Mouse (Mus musculus) hindbrain, embryonic 10.5 days (tissue): Measurements from ENCODE around the gene Gm10681. TPM values are rescaled to one million over a fixed set of nuclear protein-coding genes. Genes with fewer than 3 reads are reported as not detected.

Experiments
- polyA plus RNA-seq: library from polyadenylated mRNA; unstranded; fragments of >200 nt; fragmentation: Nextera tagmentation; extraction: Ambion mirVana; gene quantifications from 2 replicates; pipeline ENCODE4 v1.2.1, GENCODE M21; 2016

Gene Gm10681
- polyA plus RNA-seq, 1 experiment from 2014 or later, result not detected

Other genes with a start within 250 kb of the Gm10681 start
- gene Phgdh, start 248.8 kb downstream of the Gm10681 start, polyA plus RNA-seq, result 345 and 380 TPM in 2 replicates
- gene Zfp697, start 206.3 kb downstream of the Gm10681 start, polyA plus RNA-seq, result 6.6 and 8.0 TPM in 2 replicates
- gene Gm4450, start 131.7 kb downstream of the Gm10681 start, polyA plus RNA-seq, result not detected in 2 replicates
- gene Hsd3b4, start 78.3 kb downstream of the Gm10681 start, polyA plus RNA-seq, result not detected in 2 replicates
- not detected in 2 replicates for gene Hsd3b5, start 41.4 kb upstream of the Gm10681 start, polyA plus RNA-seq
- gene Hsd3b2, start 135.7 kb upstream of the Gm10681 start, polyA plus RNA-seq, result 0.04 TPM in 2 replicates
- not detected in 2 replicates for gene Hsd3b3, start 174.3 kb upstream of the Gm10681 start, polyA plus RNA-seq
- 6.7 and 12.6 TPM in 2 replicates for gene Hsd3b6, start 225.6 kb upstream of the Gm10681 start, polyA plus RNA-seq